8 mouse cellular contexts compared by ENCODE assay signal in the genomic region with DNA sequence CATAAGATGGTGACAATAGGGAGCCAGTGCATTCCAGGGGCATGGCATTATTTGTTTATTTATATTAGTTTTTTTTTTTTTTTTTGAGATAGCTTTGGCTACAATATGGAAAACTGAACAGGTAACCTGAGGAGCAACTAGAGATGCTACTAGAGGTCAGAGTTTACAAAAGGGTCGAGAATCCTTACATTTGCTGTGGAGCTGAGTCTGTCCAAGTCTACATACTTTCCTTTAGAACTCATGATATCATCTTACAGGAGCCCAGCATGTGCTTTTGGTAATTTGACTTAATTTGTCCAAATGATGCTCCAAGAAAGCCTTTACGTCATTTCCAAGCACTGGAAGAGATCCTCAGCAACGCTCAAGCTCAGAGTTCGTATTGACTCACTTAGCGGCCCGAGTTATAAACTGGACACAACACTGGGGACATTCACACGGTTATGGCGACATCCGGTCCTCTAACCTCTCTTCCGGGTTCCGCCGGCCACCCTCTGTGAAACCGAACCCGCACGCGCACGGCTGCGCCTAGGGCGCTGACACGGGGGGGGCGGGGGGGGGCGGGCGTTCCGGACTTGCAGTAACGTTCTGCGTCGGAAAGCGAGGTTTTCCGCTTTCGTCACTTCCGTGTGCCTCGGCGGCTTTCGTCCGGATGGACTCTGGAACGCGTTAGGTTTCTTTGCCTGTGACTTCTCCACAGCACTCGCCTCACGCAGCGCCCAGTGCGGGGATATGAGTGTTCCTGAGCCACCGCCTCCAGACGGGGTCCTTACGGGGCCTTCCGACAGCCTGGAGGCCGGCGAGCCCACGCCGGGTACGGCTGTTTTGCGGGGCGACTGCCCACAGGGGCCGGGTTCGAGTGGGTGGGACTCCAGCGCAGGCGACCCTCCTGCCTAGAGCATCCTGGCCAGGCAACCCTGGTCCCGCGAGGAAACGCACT. TPM values are rescaled to one million over a fixed set of nuclear protein-coding genes. Genes with fewer than 3 reads are reported as not detected.
DNase-seq lines count a peak whose midpoint lies in the region; ATAC-seq and TF ChIP-seq lines count a peak whose summit lies in the region.

TSS of gene Bloc1s6 (plus strand) at position 610 of the 937 bp plus-strand sequence.

- ATAC-seq in cerebellum, adult (ENCODE audit: insufficient number of reproducible peaks, low FRiP score, low TSS enrichment): peak; percentile 94
- peak; percentile 96 for ATAC-seq in forebrain, embryonic 13.5 days
- ATAC-seq in liver, postnatal 0 days: peak; percentile 94
- peak; percentile 97 for ATAC-seq in neural tube, embryonic 14.5 days (ENCODE audit: low read depth)

- H3K9ac ChIP-seq in ES-Bruce4 (ENCODE audit: low read depth, poor library complexity, severe bottlenecking): peak within 1 kb of the TSS; percentile 58
- H3K9ac ChIP-seq in forebrain, embryonic 13.5 days: peak within 1 kb of the TSS; percentile 93
- peak within 1 kb of the TSS; percentile 96 for H3K9ac ChIP-seq in liver, postnatal 0 days (replicated peaks)
- peak within 1 kb of the TSS; percentile 87 for H3K9ac ChIP-seq in neural tube, embryonic 14.5 days (replicated peaks; ENCODE audit: low read depth, low read length)

- peak within 1 kb of the TSS; percentile 98 for H3K4me3 ChIP-seq in ES-Bruce4 (ENCODE audit: low read depth, low read length)
- H3K4me3 ChIP-seq in forebrain, embryonic 13.5 days: peak within 1 kb of the TSS; percentile 84
- H3K4me3 ChIP-seq in liver, postnatal 0 days (ENCODE audit: low read depth, low read length): peak within 1 kb of the TSS; percentile 95
- peak within 1 kb of the TSS; percentile 88 for H3K4me3 ChIP-seq in neural tube, embryonic 14.5 days (ENCODE audit: low read depth, low read length)

- intact Hi-C loops in heart, postnatal 10 days (cut with DNase I): loop anchor here (1.0 kb wide), 1 partner anchor 36 kb away; the partner anchor contains the start of gene Slc30a4

- no peak for TF ChIP-seq CTCF in ES-Bruce4 (IDR thresholded peaks at IDR 0.05; ENCODE audit: low read depth, low read length)
- TF ChIP-seq CTCF in liver, postnatal 0 days (IDR thresholded peaks at IDR 0.05; ENCODE audit: low read depth): no peak

- H3K4me1 ChIP-seq in ES-Bruce4 (ENCODE audit: control insufficient read depth, insufficient read depth, low read length): no peaks in the 10 kb centered on the region
- peaks cover 12% of the 10 kb centered on the region for H3K4me1 ChIP-seq in forebrain, embryonic 13.5 days
- peaks cover 16% of the 10 kb centered on the region; the same call in 1 of the 2 replicates for H3K4me1 ChIP-seq in liver, postnatal 0 days (ENCODE audit: insufficient read depth)
- H3K4me1 ChIP-seq in neural tube, embryonic 14.5 days (ENCODE audit: control insufficient read depth, insufficient read depth, low read length): peaks cover 13% of the 10 kb centered on the region

- H3K27me3 ChIP-seq in ES-Bruce4 (ENCODE audit: control insufficient read depth, insufficient read depth, low read length, poor library complexity, severe bottlenecking): no peaks in the 10 kb centered on the region
- peaks cover 14% of the 10 kb centered on the region for H3K27me3 ChIP-seq in forebrain, embryonic 13.5 days
- 0 out of 2 replicates have a peak, but pooled peaks cover 7% of the 10 kb centered on the region for H3K27me3 ChIP-seq in liver, postnatal 0 days (ENCODE audit: insufficient read depth, low read length)
- no peaks in the 10 kb centered on the region for H3K27me3 ChIP-seq in neural tube, embryonic 14.5 days (ENCODE audit: control insufficient read depth, insufficient read depth, low read length)

- H3K36me3 ChIP-seq in ES-Bruce4 (ENCODE audit: control insufficient read depth, insufficient read depth, low read length, poor library complexity, severe bottlenecking): no peaks in the 10 kb centered on the region
- H3K36me3 ChIP-seq in forebrain, embryonic 13.5 days (ENCODE audit: poor library complexity, severe bottlenecking): 0 out of 2 replicates have a peak, but pooled peaks cover 1% of the 10 kb centered on the region
- H3K36me3 ChIP-seq in liver, postnatal 0 days (replicated peaks; ENCODE audit: insufficient read depth, low read length): peaks cover 7% of the 10 kb centered on the region; the same call in 1 of the 2 replicates
- H3K36me3 ChIP-seq in neural tube, embryonic 14.5 days (ENCODE audit: control insufficient read depth, insufficient read depth, low read length): no peaks in the 10 kb centered on the region

- no peak within 1 kb of the TSS for H3K27ac ChIP-seq in ES-Bruce4 (ENCODE audit: insufficient read depth, low read length)
- H3K27ac ChIP-seq in forebrain, embryonic 13.5 days: peak within 1 kb of the TSS; percentile 91
- H3K27ac ChIP-seq in liver, postnatal 0 days (ENCODE audit: low read depth): peak within 1 kb of the TSS; percentile 91
- H3K27ac ChIP-seq in neural tube, embryonic 14.5 days (ENCODE audit: low read depth, low read length): peak within 1 kb of the TSS; percentile 95

- TF ChIP-seq EP300 in ES-Bruce4 (IDR thresholded peaks at IDR 0.05; ENCODE audit: insufficient read depth, low read depth, low read length): no peak
- peak; percentile 30; the same call in 1 of the 2 replicates for TF ChIP-seq EP300 in liver, postnatal 0 days (IDR thresholded peaks at IDR 0.05; ENCODE audit: low read depth)

- peak within 1 kb of the TSS; percentile 66 for H3K4me2 ChIP-seq in forebrain, embryonic 13.5 days
- peak within 1 kb of the TSS; percentile 73 for H3K4me2 ChIP-seq in liver, postnatal 0 days (ENCODE audit: low read depth, low read length)
- H3K4me2 ChIP-seq in neural tube, embryonic 14.5 days (ENCODE audit: low read depth, low read length): peak within 1 kb of the TSS; percentile 80

- peak; percentile 93 to 97 for DNase-seq in heart, postnatal 10 days
- DNase-seq in large intestine, adult 2 months (ENCODE audit: low read depth, low spot score): no peak
- peak; percentile 93 for DNase-seq in liver, postnatal 0 days
- DNase-seq in testis, postnatal 10 days (ENCODE audit: low spot score): peak; percentile 89

- 1% methylated on average over 50 of the region's 59 CpGs for whole genome bisulfite sequencing in forebrain, embryonic 13.5 days
- WGBS in large intestine, adult 2 months: under 1% methylated on average over 56 of the region's 59 CpGs
- WGBS in liver, postnatal 0 days (ENCODE audit: insufficient replicate concordance): 1% methylated on average over 51 of the region's 59 CpGs
- WGBS in neural tube, embryonic 14.5 days: under 1% methylated on average over 59 of the region's 59 CpGs

- H3K9me3 ChIP-seq in ES-Bruce4 (replicated peaks; ENCODE audit: control insufficient read depth, insufficient read depth, low read length, poor library complexity, severe bottlenecking): no peaks in the 10 kb centered on the region
- H3K9me3 ChIP-seq in forebrain, embryonic 13.5 days (replicated peaks): no peaks in the 10 kb centered on the region
- no peaks in the 10 kb centered on the region for H3K9me3 ChIP-seq in liver, postnatal 0 days (ENCODE audit: low read length)
- no peaks in the 10 kb centered on the region for H3K9me3 ChIP-seq in neural tube, embryonic 14.5 days (ENCODE audit: control insufficient read depth, low read length)

- TF ChIP-seq POLR2A in ES-Bruce4 (IDR thresholded peaks at IDR 0.05; ENCODE audit: insufficient read depth, low read length): peak; percentile 31

RNA-seq across cellular contexts. Expression of gene Bloc1s6, which starts in this region (rescaled TPM):
- 34.8 and 37.5 TPM in 2 replicates for polyA plus RNA-seq in ES-Bruce4 (2011; ENCODE audit: insufficient read depth, insufficient read length, low read depth, missing spikeins)
- polyA plus RNA-seq in forebrain, embryonic 13.5 days (2015; fragmentation: Nextera tagmentation; extraction: Ambion mirVana): 84.9 and 88.8 TPM in 2 replicates
- total RNA-seq in heart, postnatal 10 days (2021): 10 to 100 TPM; 16.4 to 22.7 TPM
- polyA plus RNA-seq in large intestine, adult 2 months (2012; rRNA removed): 29.0 and 33.6 TPM in 2 replicates
- polyA plus RNA-seq in liver, postnatal 0 days (2015; fragmentation: Nextera tagmentation; extraction: Ambion mirVana): 12.6 and 13.4 TPM in 2 replicates
- 84.3 and 86.5 TPM in 2 replicates for polyA plus RNA-seq in neural tube, embryonic 14.5 days (2014; fragmentation: Nextera tagmentation; extraction: Ambion mirVana)
